Mouse (Mus musculus) adrenal gland, postnatal 4 days (tissue): Measurements from ENCODE around the gene Eml3. TPM values are rescaled to one million over a fixed set of nuclear protein-coding genes. Genes with fewer than 3 reads are reported as not detected.
A peak's percentile ranks its signal among the peaks of the same experiment; 100 is the strongest.

Experiments used
- DNase-seq, 2 experiments: peaks; one replicate each; pipeline ENCODE4 v3.0.0; 2021 to 2022; ENCODE audit warnings: low spot score in 2 of 2, mixed read lengths in 2 of 2
- total RNA-seq, 2 experiments: library from RNA; stranded (reverse); gene quantifications; 2 replicates each; pipeline ENCODE4 v1.2.3; 2021

Gene Eml3
- total RNA-seq, 2 experiments from 2014 or later, result 65.2 to 72.1 TPM

GRCm38 (mm10) chr19:8911810-8912209 is 17.5 kb upstream of the Eml3 start:
- no peak for DNase-seq

DNA sequence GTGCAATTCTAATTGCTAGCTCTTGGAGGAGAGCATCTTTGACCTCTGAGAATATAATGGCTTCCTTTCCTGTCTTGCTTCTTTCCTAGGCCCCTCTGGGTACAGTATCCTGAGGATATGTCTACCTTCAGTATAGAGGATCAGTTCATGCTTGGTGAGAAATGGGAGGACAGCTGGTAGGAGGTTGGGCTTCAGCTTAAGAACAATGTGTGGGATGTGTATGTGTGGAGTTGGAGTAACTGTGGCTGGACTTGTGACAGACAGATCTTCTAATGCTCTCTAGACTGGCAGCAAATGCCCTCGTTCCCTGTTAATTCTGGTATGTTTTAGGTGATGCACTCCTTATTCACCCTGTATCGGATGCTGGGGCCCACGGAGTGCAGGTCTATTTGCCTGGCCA is 15.1 kb upstream of the Eml3 start:
- no peak for DNase-seq

DNA sequence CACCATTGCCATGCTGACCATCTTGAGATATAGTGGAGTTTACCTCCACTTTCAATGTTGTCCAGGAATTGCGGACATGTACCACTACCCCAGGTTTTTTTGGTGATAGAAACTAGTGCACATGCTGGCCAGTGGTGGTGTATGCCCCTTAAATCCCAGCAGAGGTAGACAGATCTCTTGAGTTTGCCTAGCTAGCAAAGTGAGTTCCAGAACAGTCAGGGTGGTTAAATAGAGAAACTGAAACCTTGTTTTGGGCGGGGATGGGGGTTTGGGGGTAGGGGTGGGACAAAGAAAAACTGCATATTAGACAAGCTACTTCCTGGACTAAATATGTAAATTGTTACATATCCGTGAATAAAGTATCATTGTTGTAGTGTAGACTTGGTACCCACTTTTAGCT is 10.4 kb upstream of the Eml3 start:
- no peak for DNase-seq

- DNase-seq, result no peak
These were observed 9.7 kb upstream of the Eml3 start for GRCm38 (mm10) chr19:8919684-8920072.

DNA sequence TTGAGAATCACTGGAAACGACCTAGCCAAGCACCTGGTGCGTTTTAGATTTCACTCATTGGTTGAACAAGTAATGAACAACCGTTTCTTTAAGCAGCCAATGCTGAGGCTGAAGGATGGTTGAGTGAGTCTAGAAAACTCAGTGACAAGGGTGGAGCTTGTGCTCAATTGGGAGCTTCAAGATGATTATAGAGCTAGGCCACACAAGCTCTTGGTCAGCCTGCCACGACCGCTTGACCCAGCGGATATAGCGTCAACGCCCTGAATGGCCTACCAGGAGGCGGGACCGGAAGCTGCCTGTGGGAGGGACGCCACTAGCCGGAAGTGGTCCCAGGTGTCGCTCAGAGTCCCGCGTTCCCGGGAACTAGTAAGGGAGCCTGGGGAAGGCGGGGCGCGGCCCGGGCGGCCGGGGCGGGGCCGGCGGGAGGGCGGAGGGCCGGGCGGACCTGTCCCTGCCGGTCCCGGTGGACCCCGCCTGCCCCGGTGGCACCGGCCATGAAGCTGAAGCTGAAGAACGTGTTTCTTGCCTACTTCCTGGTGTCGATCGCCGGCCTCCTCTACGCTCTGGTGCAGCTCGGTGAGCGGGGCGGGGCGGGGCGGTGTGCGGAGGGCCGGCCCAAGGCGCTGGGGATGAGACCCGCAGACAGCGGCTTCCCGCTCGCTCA is 9.1 kb upstream of the Eml3 start, which contains the start of gene B3gat3:
Gene B3gat3 (plus strand): TSS at position 302 of the 664 bp plus-strand sequence.
- peak; percentile 82 to 89 for DNase-seq

DNA sequence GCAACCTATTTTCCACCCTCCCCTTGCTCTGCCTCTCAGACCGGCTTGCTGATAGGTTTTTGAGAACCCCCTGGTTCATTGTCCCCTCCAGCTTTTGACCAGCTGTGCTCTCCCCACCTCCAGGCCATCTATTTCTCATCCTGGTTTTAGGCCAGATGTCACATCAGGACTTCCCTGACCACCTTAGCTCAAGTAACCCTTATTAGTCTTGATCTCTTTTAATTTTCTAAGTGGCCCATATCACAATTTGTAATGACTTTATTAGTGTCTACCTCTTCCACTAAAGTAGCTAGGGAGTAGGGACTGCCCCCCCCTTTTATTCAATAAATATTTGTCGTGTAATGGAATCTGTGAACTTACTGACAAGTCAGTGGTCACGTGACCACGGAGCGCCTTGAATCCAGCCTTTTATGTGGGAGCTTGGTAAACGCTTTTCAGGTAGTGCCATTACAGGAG is 8.5 kb upstream of the Eml3 start:
- no peak for DNase-seq

DNA sequence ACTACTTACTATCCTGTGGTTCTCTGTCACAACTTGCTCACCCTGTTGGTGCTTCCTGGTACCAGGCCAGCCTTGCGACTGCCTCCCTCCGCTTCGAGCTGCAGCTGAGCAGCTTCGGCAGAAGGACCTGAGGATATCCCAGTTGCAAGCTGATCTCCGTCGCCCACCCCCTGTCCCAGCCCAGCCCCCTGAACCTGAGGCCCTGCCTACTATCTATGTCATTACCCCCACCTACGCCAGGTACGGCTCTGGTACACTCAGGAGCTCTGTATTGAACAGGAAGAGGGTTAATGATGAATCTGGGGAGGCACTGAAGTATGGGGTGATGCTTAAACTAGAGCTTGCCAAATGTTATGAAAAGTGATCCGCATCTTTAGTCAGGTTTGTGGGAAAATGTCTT is 7.6 kb upstream of the Eml3 start:
- no peak for DNase-seq

DNA sequence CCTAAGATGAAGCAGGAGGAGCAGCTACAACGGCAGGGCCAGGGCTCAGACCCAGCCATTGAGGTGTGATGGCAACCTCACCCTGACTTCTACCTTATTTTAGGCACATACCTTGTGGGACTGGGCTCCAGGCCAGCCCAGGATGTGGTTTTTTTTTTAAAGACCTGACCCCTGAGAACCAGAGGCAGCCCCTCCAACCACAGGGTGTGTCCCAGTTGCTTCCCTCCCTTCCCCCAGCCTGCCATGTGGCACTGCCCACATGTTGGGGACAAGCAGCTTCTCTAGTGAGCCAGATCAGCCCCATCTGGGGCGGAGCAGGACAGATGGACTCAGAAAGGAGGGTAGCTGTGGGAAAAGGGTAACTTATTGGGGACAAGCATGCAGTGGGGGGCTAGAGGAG is 2.6 kb upstream of the Eml3 start:
- DNase-seq, result no peak

GRCm38 (mm10) chr19:8927891-8928525 is 1.3 kb upstream of the Eml3 start:
- DNase-seq, result no peak

DNA sequence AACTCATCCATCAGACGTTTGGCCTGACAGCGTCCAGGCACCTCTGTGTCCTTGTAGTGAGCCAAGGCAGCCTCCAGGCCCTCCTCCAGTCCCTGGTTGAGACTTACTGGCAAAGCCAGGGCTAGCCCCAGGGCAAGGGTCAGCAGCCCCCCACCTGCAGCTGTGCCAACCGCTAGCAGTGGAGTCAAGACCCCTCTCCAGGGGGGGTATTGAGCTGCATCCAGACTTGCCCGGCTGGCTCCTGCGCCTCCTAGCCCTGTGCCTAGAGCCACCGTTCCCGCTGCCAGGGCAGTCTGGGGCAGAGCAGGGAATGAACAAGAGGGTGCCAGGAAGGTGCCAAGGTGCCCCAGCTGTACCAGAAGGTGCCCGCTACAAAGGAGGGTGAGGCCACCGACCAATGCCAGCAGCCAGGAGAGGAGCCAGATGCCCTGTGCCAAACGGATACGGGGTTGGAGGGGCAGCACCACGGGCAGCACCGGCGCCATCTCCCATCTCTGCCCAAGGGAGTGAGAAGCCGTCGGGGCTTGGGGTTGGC is 596 bp upstream of the Eml3 start:
- DNase-seq, result peak in 1 of 2 experiments; percentile 30

- DNase-seq, result no peak
These were observed 765 bp downstream of the Eml3 start for GRCm38 (mm10) chr19:8930117-8930516.

DNA sequence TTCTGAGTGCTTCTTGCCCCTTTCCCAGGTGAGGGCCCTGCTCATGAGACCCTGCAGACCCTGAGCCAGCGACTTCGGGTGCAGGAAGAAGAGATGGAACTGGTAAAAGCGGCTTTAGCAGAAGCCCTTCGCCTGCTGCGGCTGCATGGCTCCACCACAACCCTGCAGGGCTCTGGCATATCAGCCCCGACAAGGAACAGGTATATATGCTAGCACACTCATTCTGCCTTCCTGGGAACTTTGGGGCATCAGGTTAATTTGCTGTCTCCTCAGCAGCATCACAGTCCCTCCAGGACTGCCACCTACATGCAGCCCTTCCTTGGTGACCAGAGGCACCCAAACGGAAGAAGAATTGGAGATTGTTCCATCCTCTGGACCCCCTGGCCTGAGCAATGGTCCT is 1.4 kb downstream of the Eml3 start:
- no peak for DNase-seq

GRCm38 (mm10) chr19:8936736-8937135 is 7.4 kb downstream of the Eml3 start:
- no peak for DNase-seq

GRCm38 (mm10) chr19:8940526-8941133 is 11.3 kb downstream of the Eml3 start:
- DNase-seq, result no peak

DNA sequence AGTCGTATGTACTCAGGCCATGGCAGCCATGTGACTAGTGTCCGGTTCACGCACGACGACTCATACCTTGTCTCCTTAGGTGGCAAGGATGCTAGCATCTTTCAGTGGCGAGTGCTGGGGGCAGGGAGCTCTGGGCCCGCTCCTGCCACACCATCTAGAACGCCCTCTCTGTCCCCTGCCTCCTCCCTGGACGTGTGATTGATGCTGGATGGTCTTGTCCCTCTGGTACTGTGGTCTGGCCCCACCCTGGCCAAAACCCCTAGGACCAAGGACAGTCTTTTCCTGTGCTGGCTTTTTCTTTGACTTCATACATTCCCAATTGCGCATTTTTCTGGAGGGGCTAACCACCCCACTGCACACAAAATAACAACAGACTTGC is 11.8 kb downstream of the Eml3 start:
- DNase-seq, result no peak

DNA sequence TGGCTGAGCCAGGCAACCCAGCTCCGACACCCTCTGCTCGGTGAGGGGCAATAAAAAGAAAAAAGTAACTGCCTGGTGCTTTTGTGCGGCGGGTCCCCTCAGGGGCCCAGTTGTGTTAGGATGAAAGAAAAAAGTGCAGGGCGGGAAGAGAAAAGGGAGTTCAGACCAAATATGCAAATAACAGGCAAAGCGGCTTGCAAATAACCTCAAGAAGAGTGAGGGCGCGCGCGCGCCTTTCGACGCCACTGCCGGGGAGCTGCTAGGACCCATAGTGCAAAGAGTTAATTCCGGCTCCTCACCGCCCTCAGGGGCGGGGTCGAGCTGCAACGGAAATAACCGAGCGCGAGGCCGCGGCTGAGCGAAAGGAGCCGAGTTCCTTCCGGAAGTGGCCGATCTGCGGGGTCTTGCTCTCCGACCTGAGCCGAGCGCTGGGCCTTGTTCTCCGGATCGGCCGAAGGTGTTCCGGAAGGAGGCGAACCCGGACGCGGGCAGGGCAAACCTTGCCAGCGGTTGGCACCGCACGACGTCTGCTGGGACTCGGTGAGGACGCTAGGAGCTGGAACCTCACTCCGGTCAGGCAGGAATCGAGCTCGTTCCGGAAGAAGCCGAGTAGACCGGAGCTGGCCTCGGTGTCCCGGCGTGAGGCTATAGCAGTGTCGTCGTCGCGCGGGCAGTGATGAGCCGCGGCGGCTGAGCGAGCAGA is 12.3 kb downstream of the Eml3 start, which contains the start of gene Mta2:
Gene Mta2 (plus strand): TSS at position 361 of the 703 bp plus-strand sequence.
- DNase-seq, result peak; percentile 96 to 97

GRCm38 (mm10) chr19:8942276-8942964 is 13.1 kb downstream of the Eml3 start:
- no peak for DNase-seq

DNA sequence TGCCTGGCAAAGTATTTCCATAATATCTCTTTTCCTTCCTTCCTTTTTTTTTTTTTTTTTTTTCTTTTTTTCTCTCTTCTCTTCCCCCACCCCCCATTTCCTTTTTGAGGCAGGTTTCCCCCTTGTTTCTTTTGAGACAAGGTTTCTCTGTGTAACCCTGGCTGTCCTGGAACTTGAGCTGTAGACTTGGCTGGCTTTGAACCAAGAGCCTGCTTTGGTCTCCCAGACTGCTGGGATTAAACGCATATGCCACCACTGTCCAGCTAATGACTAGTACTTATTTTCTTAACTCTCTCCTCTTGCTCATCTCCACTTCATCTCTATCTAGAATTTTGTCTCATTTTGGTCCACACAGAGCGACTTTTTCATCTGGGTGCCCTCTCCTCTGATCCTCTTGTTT is 13.7 kb downstream of the Eml3 start:
- DNase-seq, result no peak

DNA sequence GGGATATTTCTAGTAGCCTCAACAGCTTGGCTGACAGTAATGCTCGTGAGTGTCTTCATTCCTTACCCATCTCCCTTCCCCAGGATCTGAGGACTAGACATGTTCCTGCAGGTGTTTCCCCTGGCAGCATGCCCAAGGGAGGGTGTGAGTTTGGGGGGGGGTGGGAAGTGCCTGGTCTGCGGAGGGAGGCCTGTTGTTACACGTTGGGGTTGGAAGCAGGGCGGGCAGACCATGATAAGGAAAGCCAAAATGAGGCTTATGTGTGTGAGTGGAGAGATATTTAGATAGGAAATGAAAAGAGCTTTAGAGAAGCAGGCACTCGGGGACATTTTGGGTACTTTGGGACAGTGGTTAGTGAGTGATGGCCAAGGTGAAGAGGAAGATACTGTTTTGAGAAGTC is 14.7 kb downstream of the Eml3 start:
- DNase-seq, result no peak

DNA sequence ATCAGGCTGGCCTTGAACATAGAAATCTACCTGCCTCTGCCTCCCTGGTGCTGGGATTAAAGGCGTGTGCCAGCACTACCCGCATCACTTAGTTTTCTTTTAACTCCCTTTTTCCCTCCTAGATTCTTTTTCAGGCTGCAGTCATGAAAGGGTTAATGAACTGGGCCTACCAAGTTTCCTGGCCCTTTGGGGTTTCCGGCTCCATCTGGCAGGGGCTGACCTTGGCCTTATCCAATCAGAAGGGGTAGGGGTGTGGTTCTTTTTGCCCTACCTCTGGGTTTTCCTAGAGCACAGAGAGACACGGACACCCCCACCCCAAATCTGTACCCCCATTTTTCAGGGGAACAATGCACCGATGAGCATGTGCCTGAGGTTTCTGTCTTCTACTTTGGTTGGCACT is 15.4 kb downstream of the Eml3 start:
- peak in 1 of 2 experiments; percentile 79 for DNase-seq

GRCm38 (mm10) chr19:8945251-8945650 is 15.9 kb downstream of the Eml3 start:
- DNase-seq, result no peak
